Mouse (Mus musculus) CH12.LX (cell line): ENCODE results near the gene Nudt22.

Experiments used
- RAD21 ChIP-seq: IDR thresholded peaks from 2 replicates; pipeline ENCODE4 v1.6.1; 2011; ENCODE audit warnings: low read depth, mild to moderate bottlenecking, low read length, improper control_type of control experiment, moderate library complexity
- USF1 ChIP-seq: IDR thresholded peaks from 2 replicates; pipeline ENCODE4 v1.6.1; 2014; ENCODE audit warnings: low read depth, mild to moderate bottlenecking, inconsistent platforms, low read length, improper control_type of control experiment

GRCm38 (mm10) chr19:6979486-6980380 is 16.2 kb downstream of the Nudt22 start:
- TF ChIP-seq USF1 (no peak), RAD21 (no peak; the same call in 1 of the 2 replicates)
